Mouse (Mus musculus): ENCODE results near the gene Gm853. TPM values are rescaled to one million over a fixed set of nuclear protein-coding genes. Genes with fewer than 3 reads are reported as not detected.

Gm853 gene
- polyA plus RNA-seq, 1 experiment from 2014 or later = not detected

- no peak for ATAC-seq (ENCODE audit: insufficient number of reproducible peaks, insufficient read depth, low FRiP score, low read depth)
- Histone ChIP-seq H3K4me2 (ENCODE audit: low read length) (no peak overlapping the region), H3K27me3 (ENCODE audit: control insufficient read depth, insufficient read depth, low read length) (peaks cover 29% of the 10 kb centered on the region), H3K27ac (replicated peaks in 1 of 2; ENCODE audit: control insufficient read depth in 1 of 2, insufficient read depth in 1 of 2, low read depth in 2 of 2, low read length in 2 of 2) (no peak overlapping the region), H3K36me3 (ENCODE audit: control insufficient read depth, insufficient read depth, low read length) (no peaks in the 10 kb centered on the region), H3K4me1 (ENCODE audit: control insufficient read depth in 2 of 2, insufficient read depth in 2 of 2, low read length in 2 of 2) (no peaks in the 10 kb centered on the region), H3K9ac (ENCODE audit: low read length) (no peak overlapping the region), H3K9me3 (ENCODE audit: control insufficient read depth, low read length) (no peaks in the 10 kb centered on the region), H3K4me3 (ENCODE audit: control insufficient read depth in 1 of 2, insufficient read depth in 1 of 2, low read depth in 1 of 2, low read length in 2 of 2) (no peak overlapping the region)
- WGBS = 66% methylated on average over 13 of the region's 13 CpGs
Observed at GRCm38 (mm10) chr4:130195924-130196323, 26.3 kb downstream of the Gm853 start.

GRCm38 (mm10) chr4:130192266-130192665 is 29.9 kb downstream of the Gm853 start:
- H3K4me1 ChIP-seq (ENCODE audit: control insufficient read depth in 2 of 2, insufficient read depth in 2 of 2, low read length in 2 of 2) = no peaks in the 10 kb centered on the region
- H3K9me3 ChIP-seq (ENCODE audit: control insufficient read depth, low read length) = no peaks in the 10 kb centered on the region
- no peak for ATAC-seq (ENCODE audit: insufficient number of reproducible peaks, insufficient read depth, low FRiP score, low read depth)
- H3K27me3 ChIP-seq (ENCODE audit: control insufficient read depth, insufficient read depth, low read length) = peaks cover 6% of the 10 kb centered on the region; the same call in 1 of the 2 replicates
- no peak overlapping the region for H3K27ac ChIP-seq (replicated peaks in 1 of 2; ENCODE audit: control insufficient read depth in 1 of 2, insufficient read depth in 1 of 2, low read depth in 2 of 2, low read length in 2 of 2)
- H3K36me3 ChIP-seq (ENCODE audit: control insufficient read depth, insufficient read depth, low read length) = no peaks in the 10 kb centered on the region
- WGBS = 61% methylated on average over 9 of the region's 9 CpGs
- H3K4me2 ChIP-seq (ENCODE audit: low read length) = no peak overlapping the region
- H3K4me3 ChIP-seq (ENCODE audit: control insufficient read depth in 1 of 2, insufficient read depth in 1 of 2, low read depth in 1 of 2, low read length in 2 of 2) = no peak overlapping the region
- H3K9ac ChIP-seq (ENCODE audit: low read length) = no peak overlapping the region

DNA sequence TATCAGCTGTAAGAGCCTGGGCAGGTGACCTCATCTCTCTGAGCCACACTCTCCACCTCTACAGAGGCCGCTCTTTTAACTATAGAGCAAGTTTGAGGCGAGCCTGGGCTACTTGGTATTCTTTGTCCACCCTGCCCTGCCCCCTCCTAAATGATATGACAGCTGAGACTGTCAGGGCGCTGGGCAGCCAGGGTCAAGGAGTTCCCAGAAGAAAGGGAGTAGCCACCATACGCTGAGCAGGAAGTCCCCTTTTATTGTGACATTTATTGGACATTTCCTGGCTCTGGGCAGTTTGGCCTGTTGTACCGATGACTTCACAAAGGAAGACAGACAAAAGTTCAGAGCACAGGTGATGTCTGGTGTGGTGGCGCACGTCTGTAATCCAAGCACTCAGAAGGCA is 32.6 kb downstream of the Gm853 start:
- 60% methylated on average over 7 of the region's 7 CpGs for WGBS
- H3K4me2 ChIP-seq (ENCODE audit: low read length) = no peak overlapping the region
- H3K27me3 ChIP-seq (ENCODE audit: control insufficient read depth, insufficient read depth, low read length) = peaks cover 4% of the 10 kb centered on the region; the same call in 1 of the 2 replicates
- H3K9ac ChIP-seq (ENCODE audit: low read length) = no peak overlapping the region
- ATAC-seq (ENCODE audit: insufficient number of reproducible peaks, insufficient read depth, low FRiP score, low read depth) = no peak
- H3K9me3 ChIP-seq (ENCODE audit: control insufficient read depth, low read length) = no peaks in the 10 kb centered on the region
- no peaks in the 10 kb centered on the region for H3K4me1 ChIP-seq (ENCODE audit: control insufficient read depth in 2 of 2, insufficient read depth in 2 of 2, low read length in 2 of 2)
- no peak overlapping the region for H3K4me3 ChIP-seq (ENCODE audit: control insufficient read depth in 1 of 2, insufficient read depth in 1 of 2, low read depth in 1 of 2, low read length in 2 of 2)
- no peaks in the 10 kb centered on the region for H3K36me3 ChIP-seq (ENCODE audit: control insufficient read depth, insufficient read depth, low read length)
- no peak overlapping the region for H3K27ac ChIP-seq (replicated peaks in 1 of 2; ENCODE audit: control insufficient read depth in 1 of 2, insufficient read depth in 1 of 2, low read depth in 2 of 2, low read length in 2 of 2)

- Histone ChIP-seq H3K4me1 (ENCODE audit: control insufficient read depth in 2 of 2, insufficient read depth in 2 of 2, low read length in 2 of 2) (no peaks in the 10 kb centered on the region), H3K27me3 (ENCODE audit: control insufficient read depth, insufficient read depth, low read length) (peaks cover 4% of the 10 kb centered on the region; the same call in 1 of the 2 replicates), H3K9me3 (ENCODE audit: control insufficient read depth, low read length) (no peaks in the 10 kb centered on the region), H3K27ac (replicated peaks in 1 of 2; ENCODE audit: control insufficient read depth in 1 of 2, insufficient read depth in 1 of 2, low read depth in 2 of 2, low read length in 2 of 2) (no peak overlapping the region), H3K9ac (ENCODE audit: low read length) (no peak overlapping the region), H3K36me3 (ENCODE audit: control insufficient read depth, insufficient read depth, low read length) (no peaks in the 10 kb centered on the region), H3K4me3 (ENCODE audit: control insufficient read depth in 1 of 2, insufficient read depth in 1 of 2, low read depth in 1 of 2, low read length in 2 of 2) (peak overlapping the region in 1 of 2 experiments; percentile 20; a peak in 2 of 4 replicates), H3K4me2 (ENCODE audit: low read length) (peak overlapping the region; percentile 52)
- WGBS = 3% methylated on average over 13 of the region's 13 CpGs
- ATAC-seq (ENCODE audit: insufficient number of reproducible peaks, insufficient read depth, low FRiP score, low read depth) = peak; percentile 48; the same call in 1 of the 2 replicates
Observed at GRCm38 (mm10) chr4:130188806-130189297, 33.3 kb downstream of the Gm853 start.

- H3K4me2 ChIP-seq (ENCODE audit: low read length) = no peak overlapping the region
- ATAC-seq (ENCODE audit: insufficient number of reproducible peaks, insufficient read depth, low FRiP score, low read depth) = no peak
- no peaks in the 10 kb centered on the region for H3K9me3 ChIP-seq (ENCODE audit: control insufficient read depth, low read length)
- no peaks in the 10 kb centered on the region for H3K36me3 ChIP-seq (ENCODE audit: control insufficient read depth, insufficient read depth, low read length)
- 57% methylated on average over 12 of the region's 12 CpGs for WGBS
- H3K4me3 ChIP-seq (ENCODE audit: control insufficient read depth in 1 of 2, insufficient read depth in 1 of 2, low read depth in 1 of 2, low read length in 2 of 2) = no peak overlapping the region
- peaks cover 4% of the 10 kb centered on the region; the same call in 1 of the 2 replicates for H3K27me3 ChIP-seq (ENCODE audit: control insufficient read depth, insufficient read depth, low read length)
- no peak overlapping the region for H3K9ac ChIP-seq (ENCODE audit: low read length)
- H3K4me1 ChIP-seq (ENCODE audit: control insufficient read depth in 2 of 2, insufficient read depth in 2 of 2, low read length in 2 of 2) = peaks cover 4 to 5% of the 10 kb centered on the region in 2 experiments; a peak in 2 of 4 replicates
- H3K27ac ChIP-seq (replicated peaks in 1 of 2; ENCODE audit: control insufficient read depth in 1 of 2, insufficient read depth in 1 of 2, low read depth in 2 of 2, low read length in 2 of 2) = no peak overlapping the region
Observed at GRCm38 (mm10) chr4:130186891-130187290, 35.3 kb downstream of the Gm853 start.

DNA sequence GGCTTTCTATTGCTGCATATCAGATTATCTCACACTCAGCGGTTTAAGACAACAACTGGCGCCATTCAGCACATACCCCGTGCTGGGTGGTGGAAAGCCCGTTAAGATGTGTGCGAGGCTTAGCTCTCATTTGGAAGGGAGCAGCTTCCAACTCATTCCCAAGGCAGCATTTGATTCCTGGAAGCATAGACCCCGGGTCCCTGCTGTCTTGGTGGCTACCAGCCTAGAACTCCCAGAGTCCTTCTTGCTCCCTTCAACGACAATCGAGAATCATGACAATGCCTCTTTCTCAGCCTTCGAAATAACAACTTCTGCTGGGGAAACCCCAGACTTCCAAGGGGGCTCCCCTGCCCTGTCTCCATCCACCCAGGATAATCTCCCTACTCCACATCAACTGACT is 35.8 kb downstream of the Gm853 start:
- Histone ChIP-seq H3K4me1 (ENCODE audit: control insufficient read depth in 2 of 2, insufficient read depth in 2 of 2, low read length in 2 of 2) (peaks cover 5 to 8% of the 10 kb centered on the region in 2 experiments; a peak in 3 of 4 replicates), H3K9me3 (ENCODE audit: control insufficient read depth, low read length) (no peaks in the 10 kb centered on the region), H3K36me3 (ENCODE audit: control insufficient read depth, insufficient read depth, low read length) (no peaks in the 10 kb centered on the region), H3K27me3 (ENCODE audit: control insufficient read depth, insufficient read depth, low read length) (peaks cover 4% of the 10 kb centered on the region; the same call in 1 of the 2 replicates), H3K4me2 (ENCODE audit: low read length) (no peak overlapping the region), H3K27ac (replicated peaks in 1 of 2; ENCODE audit: control insufficient read depth in 1 of 2, insufficient read depth in 1 of 2, low read depth in 2 of 2, low read length in 2 of 2) (no peak overlapping the region), H3K4me3 (ENCODE audit: control insufficient read depth in 1 of 2, insufficient read depth in 1 of 2, low read depth in 1 of 2, low read length in 2 of 2) (no peak overlapping the region), H3K9ac (ENCODE audit: low read length) (no peak overlapping the region)
- WGBS = 71% methylated on average over 9 of the region's 9 CpGs
- ATAC-seq (ENCODE audit: insufficient number of reproducible peaks, insufficient read depth, low FRiP score, low read depth) = no peak

- Histone ChIP-seq H3K27me3 (ENCODE audit: control insufficient read depth, insufficient read depth, low read length) (peaks cover 4% of the 10 kb centered on the region; the same call in 1 of the 2 replicates), H3K4me2 (ENCODE audit: low read length) (no peak overlapping the region), H3K9me3 (ENCODE audit: control insufficient read depth, low read length) (no peaks in the 10 kb centered on the region), H3K4me1 (ENCODE audit: control insufficient read depth in 2 of 2, insufficient read depth in 2 of 2, low read length in 2 of 2) (peaks cover 7 to 12% of the 10 kb centered on the region in 2 experiments; a peak in 3 of 4 replicates), H3K4me3 (ENCODE audit: control insufficient read depth in 1 of 2, insufficient read depth in 1 of 2, low read depth in 1 of 2, low read length in 2 of 2) (no peak overlapping the region), H3K27ac (replicated peaks in 1 of 2; ENCODE audit: control insufficient read depth in 1 of 2, insufficient read depth in 1 of 2, low read depth in 2 of 2, low read length in 2 of 2) (no peak overlapping the region), H3K36me3 (ENCODE audit: control insufficient read depth, insufficient read depth, low read length) (no peaks in the 10 kb centered on the region), H3K9ac (ENCODE audit: low read length) (no peak overlapping the region)
- ATAC-seq (ENCODE audit: insufficient number of reproducible peaks, insufficient read depth, low FRiP score, low read depth) = no peak
- 88% methylated on average over 5 of the region's 5 CpGs for WGBS
Observed at GRCm38 (mm10) chr4:130183879-130184278, 38.3 kb downstream of the Gm853 start.

- Histone ChIP-seq H3K4me1 (ENCODE audit: control insufficient read depth in 2 of 2, insufficient read depth in 2 of 2, low read length in 2 of 2) (peaks cover 7 to 12% of the 10 kb centered on the region in 2 experiments; a peak in 3 of 4 replicates), H3K4me3 (ENCODE audit: control insufficient read depth in 1 of 2, insufficient read depth in 1 of 2, low read depth in 1 of 2, low read length in 2 of 2) (no peak overlapping the region), H3K27me3 (ENCODE audit: control insufficient read depth, insufficient read depth, low read length) (peaks cover 4% of the 10 kb centered on the region; the same call in 1 of the 2 replicates), H3K4me2 (ENCODE audit: low read length) (no peak overlapping the region), H3K9me3 (ENCODE audit: control insufficient read depth, low read length) (no peaks in the 10 kb centered on the region), H3K27ac (replicated peaks in 1 of 2; ENCODE audit: control insufficient read depth in 1 of 2, insufficient read depth in 1 of 2, low read depth in 2 of 2, low read length in 2 of 2) (no peak overlapping the region), H3K36me3 (ENCODE audit: control insufficient read depth, insufficient read depth, low read length) (no peaks in the 10 kb centered on the region), H3K9ac (ENCODE audit: low read length) (no peak overlapping the region; the same call in 1 of the 2 replicates)
- no peak for ATAC-seq (ENCODE audit: insufficient number of reproducible peaks, insufficient read depth, low FRiP score, low read depth)
- 67% methylated on average over 13 of the region's 13 CpGs for WGBS
Observed at GRCm38 (mm10) chr4:130183023-130183422, 39.2 kb downstream of the Gm853 start.
